Mouse (Mus musculus) lung, postnatal 36 days (tissue): ENCODE results near the gene Zfyve21.
A peak's percentile ranks its signal among the peaks of the same experiment; 100 is the strongest.

ENCODE experiments used
- DNase-seq: peaks from one replicate; pipeline ENCODE4 v3.0.0; 2022; ENCODE audit warnings: mixed read lengths

The Zfyve21 gene

DNA sequence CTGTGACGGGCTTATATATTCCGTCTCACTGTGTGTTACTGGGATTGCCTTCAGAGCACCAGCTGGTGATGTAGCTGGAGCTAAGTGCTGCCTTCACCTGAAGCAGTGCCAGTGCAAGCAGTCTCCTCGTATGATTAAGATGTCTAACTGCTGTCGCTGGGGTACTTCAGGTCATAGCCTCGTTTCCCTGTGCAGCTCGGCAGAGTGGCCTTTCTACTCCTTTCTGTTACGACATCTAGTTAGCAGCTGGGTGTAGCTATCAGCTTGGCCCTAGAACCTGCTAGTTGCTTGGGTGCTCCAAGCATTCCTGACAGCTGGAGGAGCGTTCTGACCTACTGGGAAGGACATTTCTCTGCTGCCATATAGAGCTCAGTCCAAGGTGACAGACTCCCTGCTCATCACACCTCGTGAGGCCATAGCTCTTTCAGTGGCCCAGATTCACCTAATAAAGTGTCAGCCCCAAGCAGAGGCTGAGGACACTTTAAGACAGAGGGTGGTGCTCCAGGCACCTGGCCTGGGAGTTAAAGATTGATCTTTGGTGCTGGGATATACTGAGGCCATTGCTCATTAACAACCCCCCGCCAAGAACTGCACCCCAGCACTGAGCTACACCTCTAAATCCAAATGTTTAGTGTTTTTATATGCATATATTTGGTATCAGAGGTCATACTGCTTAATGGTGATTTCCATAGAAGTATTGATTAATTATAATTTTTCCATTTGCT lies 13.3 kb upstream of the Zfyve21 start:
- peak; percentile 25 for DNase-seq

DNA sequence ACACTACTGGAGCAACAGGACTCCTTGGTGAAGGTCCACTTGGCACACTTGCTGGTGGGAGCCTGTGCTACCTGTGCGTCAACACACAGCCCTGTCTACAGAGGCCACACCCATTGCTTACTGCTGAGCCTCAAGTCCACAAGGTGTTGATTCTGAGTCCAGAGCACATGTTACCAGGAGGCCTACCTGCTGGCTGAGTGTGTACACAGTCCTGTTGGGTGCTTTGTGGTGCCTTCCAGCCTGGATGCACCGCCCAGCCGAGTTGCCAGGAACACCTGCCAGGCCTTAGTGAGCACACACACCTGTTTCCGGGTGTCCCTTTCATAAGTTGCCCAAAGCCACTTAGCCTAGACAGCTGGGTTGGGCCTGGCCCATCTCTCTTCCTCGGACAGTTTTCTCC lies 10.4 kb upstream of the Zfyve21 start:
- peak; percentile 39 for DNase-seq

DNA sequence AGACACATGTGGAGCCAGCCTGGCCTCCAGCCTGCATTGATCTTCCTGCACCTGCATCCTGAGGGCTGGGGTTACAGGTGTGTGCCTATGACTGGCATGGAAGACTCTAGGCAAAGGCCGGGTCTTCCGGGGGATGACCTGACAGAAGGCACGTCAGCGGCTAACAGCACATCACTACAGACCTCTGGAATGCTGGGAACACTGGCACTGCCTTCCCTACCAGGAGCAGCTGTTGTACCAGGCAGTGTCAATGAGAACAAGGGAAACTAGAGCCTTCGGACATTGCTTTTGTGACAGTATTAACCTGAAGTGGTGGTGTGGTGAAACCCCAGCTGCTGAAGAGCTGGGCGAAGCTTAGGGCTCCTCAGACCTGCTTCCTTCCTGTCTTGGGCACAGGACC lies 5.2 kb upstream of the Zfyve21 start:
- DNase-seq = no peak

DNA sequence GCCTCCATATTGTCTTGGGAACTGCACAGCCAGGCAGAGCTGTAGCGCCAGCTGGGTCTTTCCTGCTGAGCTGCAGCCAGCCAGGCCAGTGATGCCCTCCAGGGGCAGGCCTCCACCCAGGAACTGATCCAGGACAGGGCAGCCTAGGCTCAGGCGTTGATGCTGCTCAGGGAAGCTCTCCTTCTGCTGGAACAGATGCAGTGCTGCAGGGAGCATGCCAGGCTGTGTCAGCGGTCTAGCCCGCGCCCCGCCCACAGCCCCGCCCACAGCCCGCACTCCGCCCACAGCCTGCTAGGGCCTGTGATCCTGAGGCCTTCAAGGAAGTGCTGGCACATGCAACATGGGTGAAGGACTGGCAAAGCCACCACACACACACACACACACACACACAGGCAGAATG lies 4.2 kb upstream of the Zfyve21 start:
- peak; percentile 84 for DNase-seq

DNA sequence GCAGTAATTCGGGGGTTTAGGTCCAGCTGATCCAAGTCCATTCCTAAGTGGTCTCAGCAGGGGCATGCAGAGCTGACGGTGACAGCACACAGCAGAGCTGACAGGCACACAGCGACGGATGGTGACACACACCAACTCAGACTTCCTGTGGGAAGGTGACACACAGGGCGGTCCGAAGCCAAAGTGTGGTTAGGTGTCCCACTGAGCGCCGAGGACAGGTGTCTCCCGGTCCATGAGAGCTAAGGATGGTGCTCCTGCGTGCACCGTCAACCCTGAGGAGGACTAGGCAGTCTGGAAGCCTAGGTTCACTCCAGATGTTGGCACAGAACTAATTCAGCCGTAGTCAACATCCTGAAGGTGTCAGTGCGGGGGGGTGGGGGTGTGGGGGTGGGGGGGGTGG lies 1.9 kb upstream of the Zfyve21 start:
- no peak for DNase-seq

DNA sequence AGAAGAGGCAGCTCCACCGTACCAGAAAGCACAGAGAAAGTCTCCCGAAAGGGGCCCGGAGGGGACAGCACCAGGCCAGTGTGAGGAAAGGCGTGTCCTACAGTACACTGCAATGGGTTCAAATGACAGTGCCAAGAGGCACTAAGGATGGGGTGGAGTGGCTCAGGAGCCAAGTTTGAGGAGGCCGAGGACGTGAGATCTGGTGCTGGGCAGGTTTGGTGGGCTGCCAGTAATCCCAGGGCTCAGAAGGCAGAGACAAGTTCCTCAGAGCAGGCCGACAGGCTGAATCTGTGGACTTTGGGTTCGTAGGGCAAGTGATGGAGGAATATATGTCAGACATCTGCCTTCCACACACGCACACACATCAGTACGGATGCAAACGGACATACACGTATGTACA lies 1.4 kb upstream of the Zfyve21 start:
- no peak for DNase-seq

DNA sequence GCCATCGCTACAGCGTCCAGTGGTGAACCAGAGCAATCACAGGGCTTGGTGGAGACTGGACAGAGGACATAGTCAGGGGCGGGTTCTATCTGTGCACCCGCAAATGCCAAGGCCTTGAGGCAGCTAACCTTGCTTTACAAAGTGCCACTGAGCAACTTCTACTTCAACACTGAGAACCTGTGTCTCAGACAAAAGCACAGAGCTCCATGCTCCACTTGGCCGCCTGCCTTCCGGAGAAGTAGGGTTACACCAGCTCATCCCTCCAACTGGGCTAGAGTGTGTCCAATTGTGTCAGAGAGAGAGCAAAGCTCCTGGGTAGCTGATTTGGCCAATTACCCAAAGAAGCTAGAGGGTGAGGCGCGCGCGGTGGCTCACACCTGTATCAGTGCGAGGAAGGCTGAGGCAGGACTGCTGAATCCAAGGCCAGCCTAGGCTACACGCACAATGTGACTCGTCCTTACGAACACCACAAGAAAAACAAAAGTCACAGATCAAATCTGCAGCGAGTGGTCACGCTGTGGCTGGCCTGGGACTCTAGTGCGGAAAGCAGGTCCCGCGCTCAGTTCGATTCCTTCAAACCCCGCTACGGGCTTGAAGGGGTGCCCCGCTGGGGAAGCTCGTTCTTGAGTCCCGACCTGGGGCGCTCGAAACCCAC lies 732 bp upstream of the Zfyve21 start:
- DNase-seq = peak; percentile 15

DNA sequence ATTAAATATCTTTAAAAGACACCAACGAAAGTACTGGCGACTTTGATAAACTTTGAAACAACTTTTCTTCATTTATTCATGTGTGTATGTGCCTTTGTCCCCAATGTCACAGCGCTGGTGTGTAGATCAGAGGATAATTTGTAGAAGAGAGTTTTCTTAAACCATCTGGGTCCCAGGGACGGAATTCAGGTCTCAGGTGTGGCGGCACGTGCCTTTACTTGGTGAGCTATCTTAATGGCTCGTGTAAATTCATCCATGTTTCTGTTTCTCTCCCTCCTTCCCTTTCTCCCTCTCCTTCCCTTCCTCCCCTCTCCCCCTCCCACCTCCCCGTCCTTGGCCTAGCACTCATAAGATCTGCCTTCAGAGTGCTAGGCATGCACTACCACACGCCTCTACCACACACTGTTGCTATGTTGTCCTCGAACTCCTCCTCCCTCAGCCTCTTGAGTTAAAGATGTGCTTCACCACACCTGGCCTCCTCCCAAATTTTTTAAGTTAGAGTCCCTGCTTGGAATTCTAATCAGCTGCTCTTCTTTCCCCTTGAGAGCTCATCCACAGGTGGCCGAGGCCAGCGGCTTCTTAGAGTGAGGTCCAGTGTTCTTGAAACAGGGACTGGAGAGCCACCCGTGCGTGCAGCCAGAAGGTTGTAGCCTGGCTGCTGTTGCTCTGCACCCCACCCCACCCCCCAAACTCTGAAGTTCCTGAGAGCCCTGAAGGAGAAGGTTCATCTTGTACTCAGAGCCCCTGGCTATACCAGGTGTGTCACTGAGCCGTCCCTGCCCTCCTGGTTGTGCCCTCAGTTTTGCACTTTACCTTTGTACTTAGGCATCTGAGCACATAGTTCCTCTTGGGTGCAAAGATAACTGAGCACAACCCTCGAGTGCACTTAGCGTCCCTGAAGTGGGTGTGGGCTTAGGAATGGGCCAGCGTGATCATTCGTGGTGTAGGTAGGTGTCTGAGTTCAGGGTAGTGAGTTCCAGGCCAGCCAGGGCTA lies 1.1 kb downstream of the Zfyve21 start:
- peak; percentile 60 for DNase-seq

DNA sequence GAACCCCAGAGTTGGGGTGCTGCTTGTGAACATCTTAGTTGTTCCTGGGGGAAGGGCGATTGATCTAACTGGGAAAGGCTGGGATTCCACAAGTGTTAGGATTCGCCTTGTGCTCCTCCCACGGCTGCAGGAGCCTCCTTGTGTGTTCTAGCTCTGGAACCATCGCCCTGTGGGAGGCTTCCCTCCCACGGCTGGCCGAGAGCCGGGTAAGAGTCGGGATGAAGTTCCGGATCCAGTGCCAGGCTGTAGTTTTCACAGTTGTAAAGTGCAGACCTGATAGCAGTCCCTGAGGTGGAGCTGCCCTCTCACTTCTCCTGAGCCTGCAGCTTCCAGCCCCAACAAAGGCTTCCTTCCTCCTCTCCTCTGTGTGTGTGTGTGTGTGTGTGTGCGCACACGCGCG lies 2.6 kb downstream of the Zfyve21 start:
- DNase-seq = peak; percentile 30

DNA sequence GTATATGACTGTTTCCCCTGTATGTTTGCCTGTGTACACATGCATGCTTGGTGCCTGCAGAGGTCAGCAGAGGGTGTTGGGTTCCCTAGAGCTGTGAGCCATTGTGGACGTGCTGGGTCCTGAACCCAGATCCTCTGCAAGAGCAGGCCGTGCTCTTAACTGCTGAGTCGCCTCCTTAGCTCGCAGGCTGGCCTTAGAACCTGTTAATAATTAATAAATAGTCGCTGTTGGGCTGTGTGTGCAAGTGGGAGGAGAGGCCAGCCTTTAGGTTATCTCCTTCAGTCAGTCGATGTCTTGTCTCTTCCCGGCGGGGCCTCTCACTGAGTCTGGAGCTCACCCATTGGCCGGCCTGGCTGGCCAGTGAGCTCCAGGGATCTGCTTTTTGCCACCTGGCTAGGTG lies 3.0 kb downstream of the Zfyve21 start:
- DNase-seq = no peak

DNA sequence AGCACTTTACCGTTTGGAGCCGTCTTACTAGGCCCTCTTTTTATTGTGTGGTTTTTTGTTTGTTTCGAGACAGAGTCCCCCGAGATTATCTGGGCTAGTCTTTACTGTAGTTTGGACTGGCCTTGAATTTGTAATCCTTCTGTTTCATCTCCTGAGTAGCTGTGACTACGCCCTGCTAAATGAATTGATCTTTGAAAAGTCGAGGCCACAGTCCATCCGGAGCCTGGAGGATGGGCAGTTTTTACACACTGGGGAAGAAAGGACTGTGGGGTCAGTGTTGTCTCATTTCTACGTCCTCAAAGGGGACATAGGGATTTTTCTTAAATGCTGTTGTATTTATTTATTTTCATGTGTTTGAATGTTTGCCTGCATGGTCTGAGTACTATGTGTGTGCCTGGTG lies 4.0 kb downstream of the Zfyve21 start:
- DNase-seq = no peak

DNA sequence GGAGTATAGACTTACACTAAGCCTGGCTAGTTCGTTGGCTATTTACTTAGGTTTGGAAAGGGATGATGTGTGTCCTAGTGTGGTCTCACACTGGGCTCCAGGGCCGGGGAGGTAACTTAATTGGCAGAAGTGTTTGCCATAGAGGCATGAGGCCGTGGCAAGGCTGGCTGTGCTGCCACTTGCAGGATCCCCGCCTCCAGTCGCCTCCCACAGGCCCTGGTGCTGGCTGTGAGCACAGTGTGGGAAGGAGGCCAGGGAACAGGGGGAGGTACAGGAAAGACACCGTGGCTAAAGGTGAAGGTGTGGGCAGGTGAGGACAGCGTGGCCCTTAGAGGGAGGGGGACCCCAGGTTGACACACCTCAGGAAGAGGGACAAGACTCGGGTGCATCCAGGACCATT lies 6.0 kb downstream of the Zfyve21 start:
- peak; percentile 54 for DNase-seq

DNA sequence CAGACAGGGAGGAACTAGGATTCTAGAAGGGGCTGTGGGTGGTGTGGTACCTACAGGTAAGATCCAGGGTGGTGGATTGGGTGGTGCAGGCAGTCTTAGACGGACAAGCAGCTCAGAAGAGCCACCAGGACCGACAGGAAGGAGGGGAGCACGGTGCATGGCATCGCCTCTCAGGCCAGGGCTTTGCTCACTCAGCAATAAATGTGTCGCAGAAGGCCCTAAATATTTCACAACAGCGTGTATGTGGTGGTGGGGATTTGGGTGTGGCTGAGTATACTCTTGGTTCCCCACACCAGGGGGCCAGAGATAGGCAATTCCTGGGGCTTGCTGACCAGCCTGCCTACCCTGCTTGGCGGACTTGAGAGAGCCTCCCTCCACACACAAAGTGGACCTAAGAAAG lies 6.7 kb downstream of the Zfyve21 start:
- no peak for DNase-seq

DNA sequence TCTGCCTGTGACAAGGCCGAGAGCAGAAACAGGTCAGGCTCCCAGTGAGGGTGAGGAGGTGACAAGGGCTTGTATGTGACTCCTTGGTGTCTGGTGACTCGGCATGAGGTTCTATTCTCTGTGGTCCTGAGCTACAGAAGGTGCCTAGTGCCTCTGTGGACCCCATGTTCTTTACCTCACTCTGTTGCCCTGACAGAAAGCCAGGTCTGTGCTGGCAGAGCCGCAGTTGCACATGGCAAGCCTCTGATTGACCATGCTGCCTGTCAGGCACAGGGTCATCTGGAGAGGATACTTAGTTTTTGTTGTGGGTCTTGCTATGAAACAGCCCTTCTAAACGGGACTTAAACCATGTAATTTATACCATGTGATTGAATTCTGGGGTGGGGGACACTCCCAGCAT lies 8.0 kb downstream of the Zfyve21 start:
- no peak for DNase-seq

DNA sequence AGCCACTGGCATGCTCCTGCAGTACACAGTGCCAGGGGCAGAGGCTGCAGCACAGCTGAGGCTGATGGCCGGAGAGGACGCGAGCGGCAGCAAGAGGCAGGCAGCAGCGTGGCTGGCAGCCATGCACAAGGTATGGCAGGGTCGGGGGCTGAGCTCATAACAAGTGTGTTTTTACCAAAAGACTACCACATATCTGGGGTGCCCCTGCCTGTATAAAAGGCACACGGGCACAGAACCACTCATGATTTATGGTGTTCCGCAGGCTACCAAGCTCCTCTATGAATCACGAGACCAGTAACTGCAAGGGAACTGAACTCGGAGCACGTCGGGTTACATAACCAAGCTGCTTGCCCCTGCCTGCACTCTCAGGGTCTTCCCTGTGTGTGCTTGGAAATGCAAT lies 13.6 kb downstream of the Zfyve21 start:
- DNase-seq = no peak

DNA sequence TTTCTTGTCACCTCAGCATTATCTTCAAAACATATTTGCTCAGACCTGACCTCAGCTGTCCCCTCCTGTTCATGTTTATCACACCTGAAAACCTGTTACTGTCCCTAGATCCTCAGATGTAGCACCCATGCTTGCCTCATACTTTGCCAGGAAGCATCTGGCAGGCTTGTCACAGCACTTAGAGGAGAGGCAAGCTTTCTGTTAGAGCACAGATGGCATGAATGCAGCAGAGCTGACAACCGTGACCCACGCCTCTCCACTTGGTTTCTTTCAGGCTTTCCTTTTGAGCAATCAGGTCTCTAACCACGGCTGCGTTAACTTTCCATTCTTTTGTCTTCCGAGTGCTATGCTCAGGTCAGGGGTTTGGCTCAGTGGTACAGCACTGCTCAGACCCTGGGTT lies 15.5 kb downstream of the Zfyve21 start:
- no peak for DNase-seq

DNA sequence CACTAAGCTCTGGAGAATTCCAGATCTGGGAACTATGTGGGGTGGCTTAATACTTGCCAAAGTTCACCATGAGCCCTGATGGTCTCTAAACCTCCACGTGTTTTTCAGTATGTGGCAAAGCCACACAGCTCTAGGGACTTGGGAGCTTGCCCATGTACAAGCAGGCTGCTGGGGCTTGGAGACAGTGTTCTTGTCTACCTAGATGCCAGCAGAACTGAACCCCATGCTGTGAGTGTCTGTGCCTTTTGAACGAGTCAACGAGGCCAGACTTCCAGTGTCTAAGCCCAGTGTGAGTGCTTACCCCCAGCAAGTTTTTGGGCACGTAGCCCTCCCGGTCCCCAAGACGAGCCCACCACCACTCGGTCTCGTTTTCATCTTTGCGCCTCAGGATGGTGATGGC lies 16.0 kb downstream of the Zfyve21 start:
- no peak for DNase-seq

DNA sequence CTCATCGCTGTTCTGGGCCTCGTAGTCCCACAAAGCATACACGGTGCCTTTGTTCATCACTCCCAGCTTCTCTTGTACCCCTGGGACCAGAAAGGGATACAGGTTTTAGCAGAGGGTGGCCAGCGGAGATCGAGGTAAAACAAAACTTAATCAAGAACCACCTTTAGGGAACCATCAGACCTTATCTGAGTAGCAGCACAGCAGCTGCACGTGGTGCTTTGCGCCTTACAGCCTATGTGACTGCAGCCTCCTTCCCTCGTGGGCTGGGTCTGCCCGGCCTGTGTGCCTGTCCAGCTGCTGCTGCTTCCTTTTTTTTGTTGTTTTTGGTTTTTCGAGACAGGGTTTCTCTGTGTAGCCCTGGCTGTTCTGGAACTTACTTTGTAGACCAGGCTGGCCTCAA lies 16.4 kb downstream of the Zfyve21 start:
- DNase-seq = no peak

DNA sequence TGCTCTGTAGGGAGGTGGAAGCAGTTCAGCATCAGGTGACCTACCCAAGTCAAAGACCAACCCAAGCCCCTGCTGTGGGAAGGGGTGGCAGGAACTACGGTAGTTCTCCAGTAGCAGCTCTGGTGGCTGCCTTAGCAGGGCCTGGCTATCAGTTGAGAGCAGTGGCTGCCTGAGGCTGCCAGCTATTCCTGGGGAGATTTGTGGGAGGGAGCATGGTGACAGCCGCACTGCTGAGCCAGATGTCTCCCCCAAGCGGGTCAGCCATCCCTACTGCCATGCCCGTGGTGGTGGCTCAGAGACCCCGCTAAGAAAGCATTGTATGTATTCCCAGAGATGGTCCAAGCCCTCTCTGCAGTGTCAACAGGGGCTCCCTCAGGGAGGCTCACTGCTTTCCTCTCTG lies 18.7 kb downstream of the Zfyve21 start:
- DNase-seq = no peak

DNA sequence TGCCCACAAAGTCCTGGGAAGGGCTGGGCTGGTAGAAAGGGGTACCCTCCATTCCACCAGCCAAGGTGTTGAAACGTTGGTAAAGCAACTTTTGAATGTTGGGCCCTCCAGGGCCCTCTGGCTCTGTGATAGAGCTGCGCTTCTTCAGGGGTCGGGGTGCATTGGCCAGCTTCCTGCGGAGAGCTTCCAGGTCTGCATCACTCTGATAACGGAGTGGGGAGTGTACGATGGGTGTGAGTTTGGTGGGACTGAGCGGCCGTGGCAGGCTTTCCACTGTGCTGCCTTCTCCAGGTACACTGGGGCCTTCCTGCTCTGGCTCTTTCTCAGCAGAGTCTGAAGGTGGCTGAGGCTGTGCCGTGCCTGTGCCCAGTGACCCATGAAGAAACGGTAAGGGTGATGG lies 19.5 kb downstream of the Zfyve21 start:
- DNase-seq = no peak

DNA sequence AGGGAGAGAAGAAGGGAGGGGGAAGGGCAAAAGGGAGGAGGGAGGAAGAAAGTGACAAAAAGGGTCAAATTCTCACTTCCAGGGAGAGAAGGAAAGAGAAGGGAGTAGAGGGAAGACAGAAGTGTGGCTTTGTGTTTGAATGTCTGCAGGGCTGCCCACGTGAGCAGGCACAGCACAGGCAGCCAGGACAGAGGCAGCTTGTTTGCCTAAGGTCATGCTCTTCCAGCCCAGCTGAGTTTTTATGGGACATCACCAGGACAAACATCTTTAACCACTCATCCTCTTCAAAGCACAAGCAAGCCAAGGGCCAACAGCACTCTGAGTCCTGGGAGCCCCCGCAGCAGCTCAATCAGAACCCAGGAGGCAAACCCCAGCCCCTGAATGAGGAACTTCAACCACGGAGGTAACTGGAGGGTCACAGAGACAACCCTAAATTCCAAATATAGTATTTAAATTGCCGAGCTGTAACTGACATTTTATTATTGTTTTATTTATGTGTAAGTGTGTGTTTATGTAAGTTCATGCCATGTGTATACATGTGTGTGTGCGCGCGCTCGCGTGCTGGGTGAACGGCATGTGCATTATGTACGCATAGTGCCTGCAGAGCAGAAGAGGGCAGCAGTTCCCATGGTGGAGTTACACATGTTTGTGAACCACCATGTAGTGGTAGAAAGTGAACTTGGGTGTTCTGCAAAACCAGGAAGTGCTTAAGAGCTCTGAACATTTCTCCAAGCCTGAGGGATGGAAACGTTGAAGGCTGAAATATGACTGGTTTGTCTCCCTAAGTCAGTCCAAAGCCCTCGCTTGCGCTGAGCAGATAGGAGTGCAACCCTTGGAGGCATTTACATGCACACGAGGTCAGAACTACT lies 28.8 kb downstream of the Zfyve21 start:
- no peak for DNase-seq

DNA sequence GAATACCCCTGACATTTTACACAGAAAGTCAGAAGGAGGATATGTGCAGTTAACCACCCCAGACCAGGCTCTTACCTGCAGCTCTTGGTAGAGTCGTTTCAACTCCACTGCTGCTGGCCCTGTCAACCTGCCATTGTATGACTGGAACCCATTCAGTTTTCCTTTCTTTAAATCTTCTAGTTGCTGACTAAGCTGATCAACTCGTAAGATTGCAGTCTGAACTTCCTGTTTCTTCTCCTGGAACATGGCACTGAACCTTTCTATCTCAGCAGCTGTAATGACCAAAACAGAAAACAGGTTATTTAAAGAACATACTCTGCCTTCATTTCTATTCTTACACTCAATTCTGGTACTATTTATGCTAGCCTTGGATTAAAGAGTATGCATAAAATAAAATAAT lies 29.5 kb downstream of the Zfyve21 start:
- DNase-seq = no peak

DNA sequence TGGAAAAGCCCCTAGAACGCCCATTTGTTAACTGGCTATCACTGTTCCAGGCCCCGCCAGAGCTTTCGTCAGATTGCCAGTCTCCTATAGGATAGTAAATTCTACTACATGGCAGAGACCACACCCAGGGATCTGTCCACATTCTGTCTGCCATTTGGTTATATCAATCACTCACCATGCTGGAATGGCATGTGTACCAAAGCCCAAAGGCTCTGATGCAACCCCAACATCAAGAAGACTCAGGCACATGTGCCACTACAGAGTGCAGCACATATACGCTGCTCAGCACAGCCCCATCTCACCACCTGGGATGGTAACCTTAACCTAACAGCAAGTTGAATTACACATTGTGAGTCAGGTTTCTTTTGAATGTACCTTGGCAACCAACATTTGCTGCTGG lies 32.0 kb downstream of the Zfyve21 start:
- no peak for DNase-seq
